Mouse (Mus musculus): ENCODE results near the gene Pnma1. TPM values are rescaled to one million over a fixed set of nuclear protein-coding genes. Genes with fewer than 3 reads are reported as not detected.

Pnma1 gene
- total RNA-seq, 2 experiments from 2014 or later: 0.65 to 0.73 TPM

- ATAC-seq (ENCODE audit: poor library complexity, severe bottlenecking): no peak
Observed at GRCm38 (mm10) chr12:84178652-84179445, 30.6 kb upstream of the Pnma1 start.

- ATAC-seq (ENCODE audit: poor library complexity, severe bottlenecking): no peak
Observed at GRCm38 (mm10) chr12:84178052-84178451, 29.8 kb upstream of the Pnma1 start.

- no peak for ATAC-seq (ENCODE audit: poor library complexity, severe bottlenecking)
Observed at GRCm38 (mm10) chr12:84176886-84177765, 28.8 kb upstream of the Pnma1 start.

- no peak for ATAC-seq (ENCODE audit: poor library complexity, severe bottlenecking)
Observed at GRCm38 (mm10) chr12:84176126-84176769, 28.0 kb upstream of the Pnma1 start.

- ATAC-seq (ENCODE audit: poor library complexity, severe bottlenecking): peak; percentile 69
Observed at GRCm38 (mm10) chr12:84175659-84176061, 27.4 kb upstream of the Pnma1 start.

GRCm38 (mm10) chr12:84174871-84175270 is 26.6 kb upstream of the Pnma1 start:
- peak; percentile 34 for ATAC-seq (ENCODE audit: poor library complexity, severe bottlenecking)

- ATAC-seq (ENCODE audit: poor library complexity, severe bottlenecking): peak; percentile 45
Observed at GRCm38 (mm10) chr12:84174190-84174811, 26.0 kb upstream of the Pnma1 start.

- ATAC-seq (ENCODE audit: poor library complexity, severe bottlenecking): no peak
Observed at GRCm38 (mm10) chr12:84173309-84173915, 25.1 kb upstream of the Pnma1 start.

GRCm38 (mm10) chr12:84172862-84173261 is 24.6 kb upstream of the Pnma1 start:
- ATAC-seq (ENCODE audit: poor library complexity, severe bottlenecking): no peak

GRCm38 (mm10) chr12:84172216-84172615 is 23.9 kb upstream of the Pnma1 start:
- ATAC-seq (ENCODE audit: poor library complexity, severe bottlenecking): 0 out of 2 replicates have a peak, but pooled peaks have one; percentile 17

GRCm38 (mm10) chr12:84170610-84171009 is 22.3 kb upstream of the Pnma1 start:
- no peak for ATAC-seq (ENCODE audit: poor library complexity, severe bottlenecking)

- no peak for ATAC-seq (ENCODE audit: poor library complexity, severe bottlenecking)
Observed at GRCm38 (mm10) chr12:84165631-84166373, 17.5 kb upstream of the Pnma1 start.

- ATAC-seq (ENCODE audit: poor library complexity, severe bottlenecking): no peak
Observed at GRCm38 (mm10) chr12:84163586-84164110, 15.4 kb upstream of the Pnma1 start.

GRCm38 (mm10) chr12:84163133-84163532 is 14.8 kb upstream of the Pnma1 start:
- ATAC-seq (ENCODE audit: poor library complexity, severe bottlenecking): peak; percentile 85

- peak; percentile 47 for ATAC-seq (ENCODE audit: poor library complexity, severe bottlenecking)
Observed at GRCm38 (mm10) chr12:84161616-84162433, 13.5 kb upstream of the Pnma1 start.

- ATAC-seq (ENCODE audit: poor library complexity, severe bottlenecking): no peak
Observed at GRCm38 (mm10) chr12:84161116-84161515, 12.8 kb upstream of the Pnma1 start.

GRCm38 (mm10) chr12:84160491-84160890 is 12.2 kb upstream of the Pnma1 start:
- no peak for ATAC-seq (ENCODE audit: poor library complexity, severe bottlenecking)

GRCm38 (mm10) chr12:84158156-84158555 is 9.9 kb upstream of the Pnma1 start:
- no peak for ATAC-seq (ENCODE audit: poor library complexity, severe bottlenecking)

GRCm38 (mm10) chr12:84156210-84156609 is 7.9 kb upstream of the Pnma1 start:
- no peak for ATAC-seq (ENCODE audit: poor library complexity, severe bottlenecking)
